Mouse (Mus musculus): ENCODE data around the gene Mup19. TPM values are rescaled to one million over a fixed set of nuclear protein-coding genes. Genes with fewer than 3 reads are reported as not detected.

The Mup19 gene
- total and polyA plus RNA-seq, 3 experiments, result not detected

Other genes starting within 250 kb of the Mup19 start
- gene Mup17, start 186.4 kb downstream of the Mup19 start, total RNA-seq (2012; rRNA removed), result not detected in 2 replicates
- not detected for gene Mup17, start 186.4 kb downstream of the Mup19 start, polyA plus RNA-seq (2012; ENCODE audit: insufficient read depth in 1 of 2, insufficient read length in 2 of 2, low read depth in 1 of 2, low replicate concordance in 2 of 2, missing spikeins in 1 of 2)
- not detected in 2 replicates for gene Mup18, start 108.1 kb downstream of the Mup19 start, total RNA-seq (2012; rRNA removed)
- not detected for gene Mup18, start 108.1 kb downstream of the Mup19 start, polyA plus RNA-seq (2012; ENCODE audit: insufficient read depth in 1 of 2, insufficient read length in 2 of 2, low read depth in 1 of 2, low replicate concordance in 2 of 2, missing spikeins in 1 of 2)
- gene Mup5, start 53.0 kb upstream of the Mup19 start, total RNA-seq (2012; rRNA removed), result not detected in 2 replicates
- gene Mup5, start 53.0 kb upstream of the Mup19 start, polyA plus RNA-seq (2012; ENCODE audit: insufficient read depth in 1 of 2, insufficient read length in 2 of 2, low read depth in 1 of 2, low replicate concordance in 2 of 2, missing spikeins in 1 of 2), result not detected